ENCODE assay signal across 17 mouse cellular contexts in the genomic region with DNA sequence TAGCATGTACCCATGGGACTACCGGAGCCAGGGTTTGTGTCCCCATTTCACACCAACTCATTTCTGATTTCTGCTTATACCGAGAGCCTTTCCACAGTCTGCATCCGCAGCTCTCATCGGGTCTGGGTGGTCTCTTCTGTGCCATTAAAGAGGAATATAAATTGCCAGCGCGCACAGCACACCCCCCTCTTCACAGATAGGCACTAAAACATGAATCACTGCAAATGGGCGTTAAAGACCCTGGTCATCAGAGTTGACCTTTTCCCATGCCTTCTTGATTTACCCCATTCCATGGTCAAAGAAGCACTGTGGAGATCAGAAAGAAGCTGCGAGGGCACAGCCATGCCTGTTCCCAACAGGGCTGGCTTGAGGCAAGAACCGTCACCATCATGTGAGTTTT.
A peak's percentile ranks its signal among the peaks of the same experiment; 100 is the strongest.
DNase-seq lines count a peak whose midpoint lies in the region.
"Had no signal": no experiment of that assay in that cellular context is flagged by ENCODE, and none has a peak within 500 bp of the region (broad histone marks: within the 10 kb centered on the region; RNA-seq: fewer than 3 reads in every experiment).

No protein-coding gene starts in this region.

- intact Hi-C loops in heart, postnatal 10 days (cut with DNase I): no loop called here

- peak; percentile 74 for DNase-seq in heart, adult 11 months
- DNase-seq in heart, postnatal 10 days: no peak
- DNase-seq in embryo, embryonic 10 days (ENCODE audit: low spot score): peak; percentile 60
- DNase-seq in embryo, embryonic 9.5 days (ENCODE audit: extremely low spot score): peak; percentile 33
- DNase-seq in right cerebral cortex, adult 18-20 months: no peak
- DNase-seq in layer of hippocampus, adult 9-10 months (ENCODE audit: low spot score): no peak
- DNase-seq: adrenal gland, adult 8-10 months; adrenal gland, postnatal 25 days; cerebellum, adult 11-12 months; cerebellum, adult 8-10 months; cerebellum, postnatal 14 days; forebrain, postnatal 0 days; gastrocnemius, adult 2 months; gastrocnemius, postnatal 14 days; heart, adult 18-20 months; heart, postnatal 14 days; heart, postnatal 4 days had no signal

Comparison
In these comparisons a context has a peak if more than half of its experiments do, and no peak if none do; other contexts are left out.
1. DNase-seq: peak in heart, adult 11 months (single experiment), embryo, embryonic 10 days (single experiment) and embryo, embryonic 9.5 days (single experiment); none in heart, postnatal 10 days (0 of 2), right cerebral cortex, adult 18-20 months (single experiment) and layer of hippocampus, adult 9-10 months (single experiment).